Mouse (Mus musculus) midbrain, embryonic 13.5 days (tissue): ENCODE results near the gene Slc25a38. TPM values are rescaled to one million over a fixed set of nuclear protein-coding genes. Genes with fewer than 3 reads are reported as not detected.

ENCODE experiments used
- ATAC-seq: fragments of 200-750 bp; cut with Nextera tagmentation; 2 replicates; pipeline ENCODE4 v1.8.0; 2017; ENCODE audit warnings: mild to moderate bottlenecking, moderate TSS enrichment, moderate library complexity
- H3K27ac ChIP-seq: fragments of 300-500 bp; sonication (generic); 2 replicates; pipeline ENCODE4 v1.5.1; 2015; ENCODE audit warnings: inconsistent platforms, mild to moderate bottlenecking, moderate library complexity
- H3K27me3 ChIP-seq: fragments of 300-500 bp; sonication (generic); 2 replicates; pipeline ENCODE4 v1.6.1; 2015; ENCODE audit warnings: mild to moderate bottlenecking, inconsistent platforms
- H3K36me3 ChIP-seq: fragments of 300-500 bp; sonication (generic); 2 replicates; pipeline ENCODE4 v1.6.1; 2015; ENCODE audit warnings: mild to moderate bottlenecking, inconsistent platforms
- H3K4me1 ChIP-seq: fragments of 300-500 bp; sonication (generic); replicated peaks from 2 replicates; pipeline ENCODE4 v1.6.1; 2015; ENCODE audit warnings: inconsistent platforms
- H3K4me2 ChIP-seq: fragments of 300-500 bp; sonication (generic); replicated peaks from 2 replicates; pipeline ENCODE4 v1.6.1; 2015; ENCODE audit warnings: moderate library complexity, mild to moderate bottlenecking, inconsistent platforms
- H3K4me3 ChIP-seq: fragments of 300-500 bp; sonication (generic); replicated peaks from 2 replicates; pipeline ENCODE4 v1.5.1; 2015; ENCODE audit warnings: mild to moderate bottlenecking, inconsistent platforms
- H3K9ac ChIP-seq: fragments of 300-500 bp; sonication (generic); replicated peaks from 2 replicates; pipeline ENCODE4 v1.6.1; 2015; ENCODE audit warnings: mild to moderate bottlenecking, inconsistent platforms
- H3K9me3 ChIP-seq: fragments of 300-500 bp; sonication (generic); 2 replicates; pipeline ENCODE4 v1.6.1; 2016; ENCODE audit warnings: mild to moderate bottlenecking, inconsistent platforms
- WGBS: fragments of 180-500 bp; shearing (Covaris S2); methylation state at CpG from one replicate; pipeline ENCODE4 v1.1.7; 2015; 5-methylcytosine and 5-hydroxymethylcytosine counted together
- polyA plus RNA-seq: library from polyadenylated mRNA; unstranded; fragments of >200 nt; fragmentation: Nextera tagmentation; extraction: Ambion mirVana; gene quantifications from 2 replicates; pipeline ENCODE4 v1.2.1, GENCODE M21; 2015

Slc25a38 gene
- polyA plus RNA-seq, 1 experiment from 2014 or later: 39.2 TPM

GRCm38 (mm10) chr9:120151906-120152399 is 41.8 kb downstream of the Slc25a38 start:
- Histone ChIP-seq H3K27me3 (no peaks in the 10 kb centered on the region), H3K4me3 (no peak overlapping the region), H3K4me1 (no peaks in the 10 kb centered on the region), H3K9ac (no peak overlapping the region), H3K36me3 (no peaks in the 10 kb centered on the region), H3K27ac (no peak overlapping the region), H3K4me2 (no peak overlapping the region), H3K9me3 (no peaks in the 10 kb centered on the region)
- ATAC-seq: no peak
- 75% methylated on average over 12 of the region's 12 CpGs for WGBS

GRCm38 (mm10) chr9:120158047-120158446 is 47.9 kb downstream of the Slc25a38 start:
- ATAC-seq: peak; percentile 56; the same call in 1 of the 2 replicates
- Histone ChIP-seq H3K36me3 (no peaks in the 10 kb centered on the region), H3K4me1 (peaks cover 9% of the 10 kb centered on the region; the same call in 1 of the 2 replicates), H3K4me2 (no peak overlapping the region), H3K9ac (no peak overlapping the region), H3K27ac (no peak overlapping the region), H3K9me3 (no peaks in the 10 kb centered on the region), H3K4me3 (no peak overlapping the region), H3K27me3 (0 out of 2 replicates have a peak, but pooled peaks cover 2% of the 10 kb centered on the region)
- 45% methylated on average over 4 of the region's 4 CpGs for WGBS

- Histone ChIP-seq H3K4me2 (no peak overlapping the region), H3K9me3 (no peaks in the 10 kb centered on the region), H3K27ac (no peak overlapping the region), H3K27me3 (0 out of 2 replicates have a peak, but pooled peaks cover 2% of the 10 kb centered on the region), H3K4me3 (no peak overlapping the region), H3K36me3 (no peaks in the 10 kb centered on the region), H3K9ac (no peak overlapping the region), H3K4me1 (no peaks in the 10 kb centered on the region)
- 87% methylated on average over 16 of the region's 16 CpGs for WGBS
- no peak for ATAC-seq
Measured at GRCm38 (mm10) chr9:120163862-120164261, 53.7 kb downstream of the Slc25a38 start.

- H3K9ac ChIP-seq: no peak overlapping the region
Measured at GRCm38 (mm10) chr9:120167826-120168225, 57.7 kb downstream of the Slc25a38 start.

GRCm38 (mm10) chr9:120171295-120171694 is 61.1 kb downstream of the Slc25a38 start:
- ATAC-seq: no peak
- 43% methylated on average over 5 of the region's 5 CpGs for WGBS

More at GRCm38 (mm10) chr9:120167826-120168225, 57.7 kb downstream of the Slc25a38 start:
- H3K4me3 ChIP-seq: no peak overlapping the region
- no peak for ATAC-seq
- no peaks in the 10 kb centered on the region for H3K36me3 ChIP-seq
- H3K27ac ChIP-seq: no peak overlapping the region
- no peaks in the 10 kb centered on the region for H3K9me3 ChIP-seq
- H3K27me3 ChIP-seq: no peaks in the 10 kb centered on the region
- no peak overlapping the region for H3K4me2 ChIP-seq
- 80% methylated on average over 11 of the region's 11 CpGs for WGBS
- H3K4me1 ChIP-seq: no peaks in the 10 kb centered on the region

More at GRCm38 (mm10) chr9:120171295-120171694, 61.1 kb downstream of the Slc25a38 start:
- H3K9ac ChIP-seq: no peak overlapping the region
- no peak overlapping the region for H3K27ac ChIP-seq
- no peaks in the 10 kb centered on the region for H3K9me3 ChIP-seq
- no peaks in the 10 kb centered on the region for H3K27me3 ChIP-seq
- no peaks in the 10 kb centered on the region for H3K4me1 ChIP-seq
- H3K4me2 ChIP-seq: no peak overlapping the region
- H3K4me3 ChIP-seq: no peak overlapping the region
- no peaks in the 10 kb centered on the region for H3K36me3 ChIP-seq

Other genes with a start within 250 kb of the Slc25a38 start
- gene Wdr48, start 215.5 kb upstream of the Slc25a38 start, polyA plus RNA-seq: 74.5 and 75.3 TPM in 2 replicates
- gene Gorasp1, start 172.8 kb upstream of the Slc25a38 start, polyA plus RNA-seq: 22.9 and 23.1 TPM in 2 replicates
- 0.28 and 0.44 TPM in 2 replicates for gene Ttc21a, start 172.8 kb upstream of the Slc25a38 start, polyA plus RNA-seq
- 1.1 and 1.3 TPM in 2 replicates for gene Csrnp1, start 125.7 kb upstream of the Slc25a38 start, polyA plus RNA-seq
- 0.03 TPM in 1 of 2 replicates, not detected in the other for gene Xirp1, start 86.8 kb upstream of the Slc25a38 start, polyA plus RNA-seq
- 6.1 and 6.6 TPM in 2 replicates for gene Cx3cr1, start 40.5 kb upstream of the Slc25a38 start, polyA plus RNA-seq
- gene Ccr8, start 18.3 kb upstream of the Slc25a38 start, polyA plus RNA-seq: not detected in 2 replicates
- gene Rpsa, start 17.3 kb downstream of the Slc25a38 start, polyA plus RNA-seq: 935 and 992 TPM in 2 replicates
- gene Mobp, start 39.3 kb downstream of the Slc25a38 start, polyA plus RNA-seq: 0.07 and 0.54 TPM in 2 replicates
- 2.5 and 4.1 TPM in 2 replicates for gene Myrip, start 191.1 kb downstream of the Slc25a38 start, polyA plus RNA-seq